Mouse (Mus musculus): ENCODE data around the gene Ttll7. TPM values are rescaled to one million over a fixed set of nuclear protein-coding genes. Genes with fewer than 3 reads are reported as not detected.
A peak's percentile ranks its signal among the peaks of the same experiment; 100 is the strongest.

Gene Ttll7
- polyA plus RNA-seq, 1 experiment from 2014 or later: 7.2 TPM

- H3K9ac ChIP-seq (ENCODE audit: low read depth, low read length): no peak overlapping the region
- H3K36me3 ChIP-seq (ENCODE audit: control insufficient read depth, insufficient read depth, low read length): peaks cover 7% of the 10 kb centered on the region; the same call in 1 of the 2 replicates
- H3K27ac ChIP-seq (ENCODE audit: low read length): no peak overlapping the region
- WGBS: 87% methylated on average over 6 of the region's 6 CpGs
- H3K4me1 ChIP-seq (ENCODE audit: control insufficient read depth, insufficient read depth, low read length): no peaks in the 10 kb centered on the region
- no peak for ATAC-seq
- no peaks in the 10 kb centered on the region for H3K9me3 ChIP-seq (replicated peaks; ENCODE audit: control insufficient read depth, low read length, poor library complexity, severe bottlenecking)
- H3K27me3 ChIP-seq (ENCODE audit: control insufficient read depth, insufficient read depth, low read depth, low read length): no peaks in the 10 kb centered on the region
- H3K4me2 ChIP-seq (ENCODE audit: low read length): no peak overlapping the region
- no peak overlapping the region for H3K4me3 ChIP-seq (ENCODE audit: low read depth, low read length)
Observed at GRCm38 (mm10) chr3:146927311-146928015, 75.3 kb downstream of the Ttll7 start.

GRCm38 (mm10) chr3:146928141-146928540 is 76.0 kb downstream of the Ttll7 start:
- H3K4me3 ChIP-seq (ENCODE audit: low read depth, low read length): no peak overlapping the region
- H3K36me3 ChIP-seq (ENCODE audit: control insufficient read depth, insufficient read depth, low read length): peaks cover 7% of the 10 kb centered on the region; the same call in 1 of the 2 replicates
- no peak for ATAC-seq
- WGBS: 83% methylated on average over 7 of the region's 7 CpGs
- H3K27ac ChIP-seq (ENCODE audit: low read length): no peak overlapping the region
- H3K9me3 ChIP-seq (replicated peaks; ENCODE audit: control insufficient read depth, low read length, poor library complexity, severe bottlenecking): no peaks in the 10 kb centered on the region
- H3K4me1 ChIP-seq (ENCODE audit: control insufficient read depth, insufficient read depth, low read length): no peaks in the 10 kb centered on the region
- no peak overlapping the region for H3K4me2 ChIP-seq (ENCODE audit: low read length)
- no peaks in the 10 kb centered on the region for H3K27me3 ChIP-seq (ENCODE audit: control insufficient read depth, insufficient read depth, low read depth, low read length)
- H3K9ac ChIP-seq (ENCODE audit: low read depth, low read length): no peak overlapping the region

GRCm38 (mm10) chr3:146929011-146929410 is 76.8 kb downstream of the Ttll7 start:
- WGBS: 70% methylated on average over 5 of the region's 5 CpGs
- Histone ChIP-seq H3K27ac (ENCODE audit: low read length) (no peak overlapping the region), H3K4me2 (ENCODE audit: low read length) (no peak overlapping the region), H3K27me3 (ENCODE audit: control insufficient read depth, insufficient read depth, low read depth, low read length) (no peaks in the 10 kb centered on the region), H3K4me1 (ENCODE audit: control insufficient read depth, insufficient read depth, low read length) (no peaks in the 10 kb centered on the region), H3K9me3 (replicated peaks; ENCODE audit: control insufficient read depth, low read length, poor library complexity, severe bottlenecking) (no peaks in the 10 kb centered on the region), H3K9ac (ENCODE audit: low read depth, low read length) (no peak overlapping the region), H3K36me3 (ENCODE audit: control insufficient read depth, insufficient read depth, low read length) (peaks cover 7% of the 10 kb centered on the region; the same call in 1 of the 2 replicates), H3K4me3 (ENCODE audit: low read depth, low read length) (no peak overlapping the region)
- no peak for ATAC-seq

- Histone ChIP-seq H3K9me3 (replicated peaks; ENCODE audit: control insufficient read depth, low read length, poor library complexity, severe bottlenecking) (0 out of 2 replicates have a peak, but pooled peaks cover 3% of the 10 kb centered on the region), H3K27ac (ENCODE audit: low read length) (no peak overlapping the region), H3K36me3 (ENCODE audit: control insufficient read depth, insufficient read depth, low read length) (peaks cover 19% of the 10 kb centered on the region), H3K4me2 (ENCODE audit: low read length) (no peak overlapping the region), H3K4me1 (ENCODE audit: control insufficient read depth, insufficient read depth, low read length) (no peaks in the 10 kb centered on the region), H3K4me3 (ENCODE audit: low read depth, low read length) (no peak overlapping the region), H3K9ac (ENCODE audit: low read depth, low read length) (no peak overlapping the region), H3K27me3 (ENCODE audit: control insufficient read depth, insufficient read depth, low read depth, low read length) (no peaks in the 10 kb centered on the region)
- ATAC-seq: no peak
- WGBS: 97% methylated on average over 9 of the region's 9 CpGs
Observed at GRCm38 (mm10) chr3:146931190-146931589, 79.0 kb downstream of the Ttll7 start.

GRCm38 (mm10) chr3:146932506-146932905 is 80.3 kb downstream of the Ttll7 start:
- 85% methylated on average over 5 of the region's 5 CpGs for WGBS
- H3K4me2 ChIP-seq (ENCODE audit: low read length): no peak overlapping the region
- peaks cover 19% of the 10 kb centered on the region for H3K36me3 ChIP-seq (ENCODE audit: control insufficient read depth, insufficient read depth, low read length)
- no peak overlapping the region for H3K9ac ChIP-seq (ENCODE audit: low read depth, low read length)
- no peak overlapping the region for H3K27ac ChIP-seq (ENCODE audit: low read length)
- ATAC-seq: no peak
- 0 out of 2 replicates have a peak, but pooled peaks cover 3% of the 10 kb centered on the region for H3K9me3 ChIP-seq (replicated peaks; ENCODE audit: control insufficient read depth, low read length, poor library complexity, severe bottlenecking)
- H3K27me3 ChIP-seq (ENCODE audit: control insufficient read depth, insufficient read depth, low read depth, low read length): no peaks in the 10 kb centered on the region
- no peaks in the 10 kb centered on the region for H3K4me1 ChIP-seq (ENCODE audit: control insufficient read depth, insufficient read depth, low read length)
- H3K4me3 ChIP-seq (ENCODE audit: low read depth, low read length): no peak overlapping the region

- Histone ChIP-seq H3K4me2 (ENCODE audit: low read length) (no peak overlapping the region), H3K4me1 (ENCODE audit: control insufficient read depth, insufficient read depth, low read length) (no peaks in the 10 kb centered on the region; the same call in 1 of the 2 replicates), H3K9ac (ENCODE audit: low read depth, low read length) (no peak overlapping the region), H3K4me3 (ENCODE audit: low read depth, low read length) (no peak overlapping the region), H3K27ac (ENCODE audit: low read length) (no peak overlapping the region), H3K9me3 (replicated peaks; ENCODE audit: control insufficient read depth, low read length, poor library complexity, severe bottlenecking) (0 out of 2 replicates have a peak, but pooled peaks cover 3% of the 10 kb centered on the region), H3K36me3 (ENCODE audit: control insufficient read depth, insufficient read depth, low read length) (peaks cover 15% of the 10 kb centered on the region), H3K27me3 (ENCODE audit: control insufficient read depth, insufficient read depth, low read depth, low read length) (no peaks in the 10 kb centered on the region; the same call in 1 of the 2 replicates)
- 84% methylated on average over 4 of the region's 4 CpGs for WGBS
- no peak for ATAC-seq
Observed at GRCm38 (mm10) chr3:146936888-146937287, 84.7 kb downstream of the Ttll7 start.

- ATAC-seq: peak; percentile 94
- no peaks in the 10 kb centered on the region; the same call in 1 of the 2 replicates for H3K27me3 ChIP-seq (ENCODE audit: control insufficient read depth, insufficient read depth, low read depth, low read length)
- WGBS: 20% methylated on average over 21 of the region's 21 CpGs
- H3K27ac ChIP-seq (ENCODE audit: low read length): no peak overlapping the region
- H3K9ac ChIP-seq (ENCODE audit: low read depth, low read length): no peak overlapping the region
- no peaks in the 10 kb centered on the region; the same call in 1 of the 2 replicates for H3K4me1 ChIP-seq (ENCODE audit: control insufficient read depth, insufficient read depth, low read length)
- peaks cover 15% of the 10 kb centered on the region for H3K36me3 ChIP-seq (ENCODE audit: control insufficient read depth, insufficient read depth, low read length)
- no peak overlapping the region for H3K4me3 ChIP-seq (ENCODE audit: low read depth, low read length)
- H3K4me2 ChIP-seq (ENCODE audit: low read length): peak overlapping the region; percentile 30; the same call in 1 of the 2 replicates
- 0 out of 2 replicates have a peak, but pooled peaks cover 3% of the 10 kb centered on the region for H3K9me3 ChIP-seq (replicated peaks; ENCODE audit: control insufficient read depth, low read length, poor library complexity, severe bottlenecking)
Observed at GRCm38 (mm10) chr3:146939391-146940250, 87.5 kb downstream of the Ttll7 start.

- 93% methylated on average over 2 of the region's 2 CpGs for WGBS
- no peak for ATAC-seq
- Histone ChIP-seq H3K4me1 (ENCODE audit: control insufficient read depth, insufficient read depth, low read length) (no peaks in the 10 kb centered on the region; the same call in 1 of the 2 replicates), H3K27me3 (ENCODE audit: control insufficient read depth, insufficient read depth, low read depth, low read length) (no peaks in the 10 kb centered on the region; the same call in 1 of the 2 replicates), H3K9ac (ENCODE audit: low read depth, low read length) (no peak overlapping the region), H3K9me3 (replicated peaks; ENCODE audit: control insufficient read depth, low read length, poor library complexity, severe bottlenecking) (no peaks in the 10 kb centered on the region), H3K27ac (ENCODE audit: low read length) (no peak overlapping the region), H3K4me3 (ENCODE audit: low read depth, low read length) (no peak overlapping the region), H3K4me2 (ENCODE audit: low read length) (no peak overlapping the region), H3K36me3 (ENCODE audit: control insufficient read depth, insufficient read depth, low read length) (peaks cover 4% of the 10 kb centered on the region)
Observed at GRCm38 (mm10) chr3:146943101-146943500, 90.9 kb downstream of the Ttll7 start.
